Mouse (Mus musculus) intestine, embryonic 16.5 days (tissue): ENCODE measurements at regions not wholly inside any gene's neighbourhood (a gene's known extent, or its start where the extent isn't known, plus 50 kb on each side); places are given as distances from the start of the nearest gene placed in this dataset.

ENCODE experiments used
- ATAC-seq: fragments of 200-750 bp; cut with Nextera tagmentation; 2 replicates; pipeline ENCODE4 v1.8.0; 2017; ENCODE audit warnings: moderate TSS enrichment, moderate library complexity
- H3K27ac ChIP-seq: fragments of 300-500 bp; sonication (generic); 2 replicates; pipeline ENCODE4 v1.5.1; 2014; ENCODE audit warnings: mild to moderate bottlenecking, low read length
- H3K27me3 ChIP-seq: fragments of 300-500 bp; sonication (generic); replicated peaks from 2 replicates; pipeline ENCODE4 v1.6.1; 2014; ENCODE audit warnings: low read length, control low read depth, mixed read lengths; ENCODE audit not compliant: control insufficient read depth, insufficient read depth
- H3K36me3 ChIP-seq: fragments of 300-500 bp; sonication (generic); 2 replicates; pipeline ENCODE4 v1.6.1; 2014; ENCODE audit warnings: low read length, control low read depth; ENCODE audit not compliant: control insufficient read depth, insufficient read depth
- H3K4me1 ChIP-seq: fragments of 300-500 bp; sonication (generic); 2 replicates; pipeline ENCODE4 v1.6.1; 2014; ENCODE audit warnings: low read length, control low read depth, mixed read lengths; ENCODE audit not compliant: control insufficient read depth, insufficient read depth
- H3K4me2 ChIP-seq: fragments of 300-500 bp; sonication (generic); 2 replicates; pipeline ENCODE4 v1.6.1; 2014; ENCODE audit warnings: low read depth, low read length, control low read depth
- H3K4me3 ChIP-seq: fragments of 300-500 bp; sonication (generic); 2 replicates; pipeline ENCODE4 v1.5.1; 2014; ENCODE audit warnings: mild to moderate bottlenecking, low read length
- H3K9ac ChIP-seq: fragments of 300-500 bp; sonication (generic); 2 replicates; pipeline ENCODE4 v1.6.1; 2014; ENCODE audit warnings: low read depth, low read length
- H3K9me3 ChIP-seq: fragments of 300-500 bp; sonication (generic); 2 replicates; pipeline ENCODE4 v1.6.1; 2016; ENCODE audit warnings: low read length, control low read depth; ENCODE audit not compliant: control insufficient read depth
- WGBS: fragments of 180-500 bp; shearing (Covaris S2); extraction: QIAGEN DNeasy Blood & Tissue Kit; methylation state at CpG from one replicate; pipeline ENCODE4 v1.1.7; 2014; 5-methylcytosine and 5-hydroxymethylcytosine counted together

- no peaks in the 10 kb centered on the region for H3K27me3 ChIP-seq
- 74% methylated on average over 10 of the region's 10 CpGs for WGBS
- H3K27ac ChIP-seq, result no peak overlapping the region
- H3K9ac ChIP-seq, result no peak overlapping the region
- no peak overlapping the region for H3K4me3 ChIP-seq
- H3K4me2 ChIP-seq, result no peak overlapping the region
- ATAC-seq, result no peak
- H3K36me3 ChIP-seq, result no peaks in the 10 kb centered on the region
- no peaks in the 10 kb centered on the region for H3K4me1 ChIP-seq
- no peaks in the 10 kb centered on the region for H3K9me3 ChIP-seq
These were observed 472.5 kb upstream of the Cdh4 start for GRCm38 (mm10) chr2:178969732-178970131.

- H3K4me3 ChIP-seq, result no peak overlapping the region
- no peak overlapping the region for H3K9ac ChIP-seq
- no peak for ATAC-seq
- no peaks in the 10 kb centered on the region for H3K4me1 ChIP-seq
- no peak overlapping the region for H3K27ac ChIP-seq
- no peaks in the 10 kb centered on the region for H3K9me3 ChIP-seq
- no peak overlapping the region for H3K4me2 ChIP-seq
- no peaks in the 10 kb centered on the region for H3K36me3 ChIP-seq
- WGBS, result 92% methylated on average over 4 of the region's 4 CpGs
- no peaks in the 10 kb centered on the region for H3K27me3 ChIP-seq
These were observed 466.9 kb upstream of the Cdh4 start for GRCm38 (mm10) chr2:178975366-178975765.

GRCm38 (mm10) chr2:178976046-178976445 lies 466.2 kb upstream of the Cdh4 start:
- H3K4me2 ChIP-seq, result no peak overlapping the region
- no peaks in the 10 kb centered on the region for H3K27me3 ChIP-seq
- no peak for ATAC-seq
- H3K9me3 ChIP-seq, result no peaks in the 10 kb centered on the region
- no peaks in the 10 kb centered on the region for H3K4me1 ChIP-seq
- WGBS, result 80% methylated on average over 6 of the region's 6 CpGs
- H3K27ac ChIP-seq, result no peak overlapping the region
- no peak overlapping the region for H3K4me3 ChIP-seq
- H3K36me3 ChIP-seq, result no peaks in the 10 kb centered on the region
- H3K9ac ChIP-seq, result no peak overlapping the region

- no peaks in the 10 kb centered on the region for H3K36me3 ChIP-seq
- no peak overlapping the region for H3K4me3 ChIP-seq
- H3K9ac ChIP-seq, result no peak overlapping the region
- no peak overlapping the region for H3K27ac ChIP-seq
- H3K4me1 ChIP-seq, result no peaks in the 10 kb centered on the region
- WGBS, result 74% methylated on average over 3 of the region's 3 CpGs
- H3K9me3 ChIP-seq, result no peaks in the 10 kb centered on the region
- H3K27me3 ChIP-seq, result no peaks in the 10 kb centered on the region
- no peak for ATAC-seq
- no peak overlapping the region for H3K4me2 ChIP-seq
These were observed 465.7 kb upstream of the Cdh4 start for GRCm38 (mm10) chr2:178976495-178976894.

- no peaks in the 10 kb centered on the region for H3K27me3 ChIP-seq
- ATAC-seq, result no peak
- H3K4me1 ChIP-seq, result no peaks in the 10 kb centered on the region
- no peak overlapping the region for H3K27ac ChIP-seq
- no peak overlapping the region for H3K4me2 ChIP-seq
- no peaks in the 10 kb centered on the region for H3K36me3 ChIP-seq
- H3K9me3 ChIP-seq, result no peaks in the 10 kb centered on the region
- no peak overlapping the region for H3K4me3 ChIP-seq
- no peak overlapping the region for H3K9ac ChIP-seq
- 89% methylated on average over 9 of the region's 9 CpGs for WGBS
These were observed 462.8 kb upstream of the Cdh4 start for GRCm38 (mm10) chr2:178979451-178979850.

GRCm38 (mm10) chr2:178981736-178982502 lies 460.3 kb upstream of the Cdh4 start:
- H3K9me3 ChIP-seq, result no peaks in the 10 kb centered on the region
- H3K9ac ChIP-seq, result no peak overlapping the region
- no peak overlapping the region for H3K4me2 ChIP-seq
- H3K4me1 ChIP-seq, result no peaks in the 10 kb centered on the region; the same call in 1 of the 2 replicates
- ATAC-seq, result no peak
- H3K27me3 ChIP-seq, result no peaks in the 10 kb centered on the region
- no peak overlapping the region for H3K4me3 ChIP-seq
- WGBS, result 25% methylated on average over 7 of the region's 7 CpGs
- no peaks in the 10 kb centered on the region for H3K36me3 ChIP-seq
- H3K27ac ChIP-seq, result no peak overlapping the region

- no peak overlapping the region for H3K4me3 ChIP-seq
- no peak overlapping the region for H3K4me2 ChIP-seq
- H3K9me3 ChIP-seq, result no peaks in the 10 kb centered on the region
- 91% methylated on average over 8 of the region's 8 CpGs for WGBS
- no peak overlapping the region for H3K9ac ChIP-seq
- no peaks in the 10 kb centered on the region for H3K27me3 ChIP-seq
- no peaks in the 10 kb centered on the region; the same call in 1 of the 2 replicates for H3K4me1 ChIP-seq
- no peaks in the 10 kb centered on the region for H3K36me3 ChIP-seq
- ATAC-seq, result no peak
- H3K27ac ChIP-seq, result no peak overlapping the region
These were observed 458.4 kb upstream of the Cdh4 start for GRCm38 (mm10) chr2:178983801-178984200.

- Histone ChIP-seq H3K36me3 (no peaks in the 10 kb centered on the region), H3K9me3 (no peaks in the 10 kb centered on the region), H3K4me1 (no peaks in the 10 kb centered on the region; the same call in 1 of the 2 replicates), H3K4me3 (no peak overlapping the region), H3K27ac (no peak overlapping the region), H3K4me2 (no peak overlapping the region), H3K9ac (no peak overlapping the region), H3K27me3 (no peaks in the 10 kb centered on the region)
- ATAC-seq, result no peak
- WGBS, result 81% methylated on average over 10 of the region's 10 CpGs
These were observed 454.3 kb upstream of the Cdh4 start for GRCm38 (mm10) chr2:178987935-178988334.

GRCm38 (mm10) chr2:178989291-178989690 lies 452.9 kb upstream of the Cdh4 start:
- Histone ChIP-seq H3K4me2 (no peak overlapping the region), H3K9me3 (no peaks in the 10 kb centered on the region), H3K27ac (no peak overlapping the region), H3K4me1 (no peaks in the 10 kb centered on the region; the same call in 1 of the 2 replicates), H3K4me3 (no peak overlapping the region), H3K9ac (no peak overlapping the region), H3K36me3 (no peaks in the 10 kb centered on the region), H3K27me3 (no peaks in the 10 kb centered on the region)
- ATAC-seq, result no peak
- WGBS, result 82% methylated on average over 7 of the region's 7 CpGs

GRCm38 (mm10) chr2:178989784-178990183 lies 452.4 kb upstream of the Cdh4 start:
- ATAC-seq, result no peak
- Histone ChIP-seq H3K4me2 (no peak overlapping the region), H3K9ac (no peak overlapping the region), H3K36me3 (no peaks in the 10 kb centered on the region), H3K27me3 (no peaks in the 10 kb centered on the region), H3K4me3 (no peak overlapping the region), H3K4me1 (no peaks in the 10 kb centered on the region; the same call in 1 of the 2 replicates), H3K27ac (no peak overlapping the region), H3K9me3 (no peaks in the 10 kb centered on the region)
- 85% methylated on average over 1 of the region's 1 CpGs for WGBS
